Mouse (Mus musculus) erythroblast, embryonic 14.5 days (primary cell): Measurements from ENCODE around the gene Gpr137. TPM values are rescaled to one million over a fixed set of nuclear protein-coding genes. Genes with fewer than 3 reads are reported as not detected.

ENCODE experiments used
- H3K27me3 ChIP-seq: 2 replicates; pipeline ENCODE4 v1.6.1; 2012; ENCODE audit warnings: inconsistent platforms; ENCODE audit not compliant: control insufficient read depth
- H3K36me3 ChIP-seq: 2 replicates; pipeline ENCODE4 v1.6.1; 2012; ENCODE audit warnings: mild to moderate bottlenecking, inconsistent platforms; ENCODE audit not compliant: control insufficient read depth
- H3K4me1 ChIP-seq: 2 replicates; pipeline ENCODE4 v1.6.1; 2012; ENCODE audit warnings: inconsistent platforms; ENCODE audit not compliant: control insufficient read depth
- H3K4me3 ChIP-seq: replicated peaks from 2 replicates; pipeline ENCODE3; 2012; ENCODE audit warnings: moderate library complexity, mild to moderate bottlenecking, inconsistent platforms
- H3K9me3 ChIP-seq: 2 replicates; pipeline ENCODE4 v1.6.1; 2012; ENCODE audit warnings: low read length, inconsistent platforms, mixed read lengths; ENCODE audit not compliant: control insufficient read depth
- GATA1 ChIP-seq: IDR thresholded peaks from 2 replicates; pipeline ENCODE4 v1.6.1; 2012; ENCODE audit warnings: low read length, inconsistent platforms, mixed read lengths
- TAL1 ChIP-seq: IDR thresholded peaks from 3 replicates; pipeline ENCODE4 v1.6.1; 2012; ENCODE audit warnings: low read length, inconsistent platforms, mixed read lengths
- polyA plus RNA-seq: library from polyadenylated mRNA; stranded (reverse); fragments of >175 nt; gene quantifications from 2 replicates; pipeline ENCODE4 v1.2.3, GENCODE M21; 2012

Gene Gpr137
- polyA plus RNA-seq, 1 experiment, result 1.5 TPM

GRCm38 (mm10) chr19:6937541-6938465, 4.5 kb downstream of the Gpr137 start:
- no peak for TF ChIP-seq TAL1
- TF ChIP-seq GATA1, result no peak
- Histone ChIP-seq H3K9me3 (peaks cover 10% of the 10 kb centered on the region; the same call in 1 of the 2 replicates), H3K36me3 (no peaks in the 10 kb centered on the region; the same call in 1 of the 2 replicates), H3K27me3 (peaks cover 40% of the 10 kb centered on the region), H3K4me3 (no peak overlapping the region), H3K4me1 (peaks cover 27% of the 10 kb centered on the region)

GRCm38 (mm10) chr19:6936299-6936698, 6.0 kb downstream of the Gpr137 start:
- H3K9me3 ChIP-seq, result peaks cover 10% of the 10 kb centered on the region; the same call in 1 of the 2 replicates
- peaks cover 55% of the 10 kb centered on the region for H3K27me3 ChIP-seq
- TF ChIP-seq GATA1 (no peak), TAL1 (no peak)
- H3K36me3 ChIP-seq, result no peaks in the 10 kb centered on the region; the same call in 1 of the 2 replicates
- no peak overlapping the region for H3K4me3 ChIP-seq
- H3K4me1 ChIP-seq, result peaks cover 17% of the 10 kb centered on the region

GRCm38 (mm10) chr19:6934195-6934977, 7.9 kb downstream of the Gpr137 start, which contains the start of gene Kcnk4:
Gene Kcnk4, minus strand, starts transcription at chr19:6934515.
- H3K9me3 ChIP-seq, result peaks cover 10% of the 10 kb centered on the region; the same call in 1 of the 2 replicates
- no peak within 1 kb of the TSS for H3K4me3 ChIP-seq
- TF ChIP-seq GATA1 (no peak), TAL1 (no peak)
- peaks cover 71% of the 10 kb centered on the region for H3K27me3 ChIP-seq
- no peaks in the 10 kb centered on the region; the same call in 1 of the 2 replicates for H3K36me3 ChIP-seq
- peaks cover 5% of the 10 kb centered on the region for H3K4me1 ChIP-seq

DNA sequence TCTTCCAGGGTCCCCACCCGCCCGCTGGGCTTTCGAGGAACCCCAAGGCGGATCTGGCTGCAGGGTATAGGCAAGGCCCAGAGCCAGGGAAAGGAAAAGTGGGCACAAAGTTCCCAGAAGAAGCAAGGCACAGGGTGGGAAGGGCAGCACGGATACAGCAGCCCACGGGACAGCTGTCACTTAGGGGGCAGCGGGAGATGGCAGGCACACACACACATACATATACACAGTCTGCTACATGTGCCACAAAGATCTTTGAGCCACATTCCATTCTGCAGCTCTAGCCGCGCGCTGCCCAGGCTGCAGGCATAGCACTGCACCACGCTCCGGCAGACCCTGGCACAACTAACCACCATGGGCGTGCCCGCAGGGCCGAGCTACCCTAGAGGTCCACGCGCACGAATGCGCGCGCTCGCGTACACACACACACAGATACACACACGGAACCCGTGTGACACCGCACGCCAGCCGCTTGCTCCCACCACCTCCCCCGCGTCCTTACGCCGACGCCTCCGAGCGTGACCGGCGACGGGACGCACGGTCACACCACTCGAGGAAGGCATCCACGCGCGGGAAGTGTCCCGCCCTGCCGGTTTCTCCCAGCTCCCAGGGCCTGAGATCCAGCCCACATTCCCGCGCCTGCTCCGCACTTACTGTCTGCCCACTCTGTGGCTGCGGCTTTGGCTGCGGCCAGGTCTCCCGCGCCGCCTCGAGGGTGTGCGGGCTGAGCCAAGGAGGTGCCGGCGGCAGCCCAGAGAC, 8.7 kb downstream of the Gpr137 start:
- TF ChIP-seq GATA1, result no peak
- no peak for TF ChIP-seq TAL1
- H3K4me3 ChIP-seq, result no peak overlapping the region
- H3K4me1 ChIP-seq, result peaks cover 5% of the 10 kb centered on the region
- peaks cover 10% of the 10 kb centered on the region; the same call in 1 of the 2 replicates for H3K9me3 ChIP-seq
- no peaks in the 10 kb centered on the region; the same call in 1 of the 2 replicates for H3K36me3 ChIP-seq
- H3K27me3 ChIP-seq, result peaks cover 79% of the 10 kb centered on the region

- Histone ChIP-seq H3K9me3 (peaks cover 10% of the 10 kb centered on the region; the same call in 1 of the 2 replicates), H3K27me3 (peaks cover 84% of the 10 kb centered on the region), H3K4me1 (peaks cover 5% of the 10 kb centered on the region), H3K4me3 (no peak overlapping the region), H3K36me3 (no peaks in the 10 kb centered on the region)
- no peak for TF ChIP-seq TAL1
- TF ChIP-seq GATA1, result no peak
Measured at GRCm38 (mm10) chr19:6933102-6933435, 9.2 kb downstream of the Gpr137 start.

DNA sequence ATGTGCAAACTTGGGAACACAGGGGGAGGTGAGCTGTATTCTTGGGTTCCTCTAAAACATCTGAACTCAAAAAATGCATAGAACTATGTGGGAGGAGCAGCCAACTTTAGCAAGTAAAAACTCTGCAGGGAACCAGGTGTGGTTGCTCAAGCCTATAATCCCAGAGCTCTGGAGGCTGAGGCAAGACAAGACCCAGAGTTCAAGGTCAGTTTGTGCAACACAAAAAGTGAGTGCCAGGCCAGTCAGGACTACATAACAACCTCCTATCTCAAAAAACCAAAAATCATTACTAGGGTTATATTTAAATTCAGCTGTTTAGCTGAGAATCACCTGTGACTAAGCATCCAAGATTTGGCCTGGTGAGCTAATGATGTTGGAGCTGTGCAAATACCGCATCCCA, 10.3 kb downstream of the Gpr137 start:
- no peaks in the 10 kb centered on the region for H3K36me3 ChIP-seq
- peaks cover 5% of the 10 kb centered on the region for H3K4me1 ChIP-seq
- TF ChIP-seq TAL1 (no peak), GATA1 (no peak)
- no peak overlapping the region for H3K4me3 ChIP-seq
- H3K9me3 ChIP-seq, result peaks cover 13% of the 10 kb centered on the region; the same call in 1 of the 2 replicates
- H3K27me3 ChIP-seq, result peaks cover 91% of the 10 kb centered on the region

DNA sequence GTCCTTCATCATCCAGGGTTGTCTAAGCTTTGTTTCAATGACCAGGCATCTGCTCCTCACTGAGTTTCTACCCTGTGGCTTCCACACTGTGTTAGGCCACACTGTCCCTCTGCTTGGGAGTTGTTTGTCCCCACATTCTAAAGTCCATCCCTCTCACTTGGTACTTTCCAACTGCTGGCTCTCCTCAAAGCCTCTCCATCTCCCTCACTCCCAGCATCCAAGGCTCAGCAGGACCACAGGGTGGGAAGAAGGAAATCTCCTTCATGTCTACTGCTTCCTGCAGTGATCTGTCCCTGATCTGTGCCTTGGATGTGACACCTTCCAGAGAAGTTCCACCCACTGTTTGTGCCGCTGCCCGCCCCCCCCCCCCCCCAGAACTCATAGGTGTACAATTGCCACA, 11.3 kb downstream of the Gpr137 start:
- H3K36me3 ChIP-seq, result no peaks in the 10 kb centered on the region
- H3K9me3 ChIP-seq, result peaks cover 19% of the 10 kb centered on the region
- H3K27me3 ChIP-seq, result peaks cover 97% of the 10 kb centered on the region
- TF ChIP-seq GATA1 (no peak), TAL1 (no peak)
- no peak overlapping the region for H3K4me3 ChIP-seq
- peaks cover 12% of the 10 kb centered on the region for H3K4me1 ChIP-seq

- peaks cover 97% of the 10 kb centered on the region for H3K27me3 ChIP-seq
- no peaks in the 10 kb centered on the region for H3K36me3 ChIP-seq
- no peak overlapping the region for H3K4me3 ChIP-seq
- H3K4me1 ChIP-seq, result peaks cover 22% of the 10 kb centered on the region
- H3K9me3 ChIP-seq, result peaks cover 15% of the 10 kb centered on the region
- TF ChIP-seq GATA1, result no peak
- no peak for TF ChIP-seq TAL1
Measured at GRCm38 (mm10) chr19:6928080-6928479, 14.2 kb downstream of the Gpr137 start.
